Mouse (Mus musculus): ENCODE results near the gene Rsph1. TPM values are rescaled to one million over a fixed set of nuclear protein-coding genes. Genes with fewer than 3 reads are reported as not detected.

Gene Rsph1
- polyA plus RNA-seq, 1 experiment = 2.7 TPM

- WGBS = 95% methylated on average over 19 of the region's 19 CpGs
- peaks cover 14% of the 10 kb centered on the region for H3K4me1 ChIP-seq (ENCODE audit: control insufficient read depth, insufficient read depth, low read length)
- TF ChIP-seq POLR2A (IDR thresholded peaks at IDR 0.05; ENCODE audit: borderline replicate concordance, insufficient read depth, low read length) (no peak), CTCF (IDR thresholded peaks at IDR 0.05; ENCODE audit: borderline replicate concordance, insufficient read depth, low read depth, low read length) (no peak)
- H3K27ac ChIP-seq (ENCODE audit: insufficient read depth, low read length) = no peak overlapping the region
- DNase-seq = no peak
- no peaks in the 10 kb centered on the region for H3K27me3 ChIP-seq (ENCODE audit: control insufficient read depth, insufficient read depth, low read length)
- no peak overlapping the region for H3K4me3 ChIP-seq (replicated peaks; ENCODE audit: insufficient read depth, low read depth, low read length)
Observed at GRCm38 (mm10) chr17:31318906-31319767, 42.0 kb upstream of the Rsph1 start.

GRCm38 (mm10) chr17:31317521-31318272 is 40.5 kb upstream of the Rsph1 start:
- TF ChIP-seq CTCF (IDR thresholded peaks at IDR 0.05; ENCODE audit: borderline replicate concordance, insufficient read depth, low read depth, low read length) (peak; percentile 69), POLR2A (IDR thresholded peaks at IDR 0.05; ENCODE audit: borderline replicate concordance, insufficient read depth, low read length) (no peak)
- Histone ChIP-seq H3K27ac (ENCODE audit: insufficient read depth, low read length) (no peak overlapping the region), H3K4me1 (ENCODE audit: control insufficient read depth, insufficient read depth, low read length) (peaks cover 14% of the 10 kb centered on the region), H3K4me3 (replicated peaks; ENCODE audit: insufficient read depth, low read depth, low read length) (no peak overlapping the region), H3K27me3 (ENCODE audit: control insufficient read depth, insufficient read depth, low read length) (no peaks in the 10 kb centered on the region)
- WGBS = 53% methylated on average over 22 of the region's 22 CpGs
- no peak for DNase-seq

- no peak for DNase-seq
- Histone ChIP-seq H3K4me3 (replicated peaks; ENCODE audit: insufficient read depth, low read depth, low read length) (no peak overlapping the region), H3K27me3 (ENCODE audit: control insufficient read depth, insufficient read depth, low read length) (no peaks in the 10 kb centered on the region), H3K4me1 (ENCODE audit: control insufficient read depth, insufficient read depth, low read length) (peaks cover 13% of the 10 kb centered on the region), H3K27ac (ENCODE audit: insufficient read depth, low read length) (no peak overlapping the region)
- WGBS = 95% methylated on average over 3 of the region's 3 CpGs
- TF ChIP-seq POLR2A (IDR thresholded peaks at IDR 0.05; ENCODE audit: borderline replicate concordance, insufficient read depth, low read length) = no peak
- TF ChIP-seq CTCF (IDR thresholded peaks at IDR 0.05; ENCODE audit: borderline replicate concordance, insufficient read depth, low read depth, low read length) = no peak
Observed at GRCm38 (mm10) chr17:31316998-31317397, 39.8 kb upstream of the Rsph1 start.

GRCm38 (mm10) chr17:31315993-31316392 is 38.8 kb upstream of the Rsph1 start:
- WGBS = 79% methylated on average over 6 of the region's 6 CpGs
- Histone ChIP-seq H3K4me1 (ENCODE audit: control insufficient read depth, insufficient read depth, low read length) (peaks cover 3% of the 10 kb centered on the region; the same call in 1 of the 2 replicates), H3K27me3 (ENCODE audit: control insufficient read depth, insufficient read depth, low read length) (no peaks in the 10 kb centered on the region), H3K27ac (ENCODE audit: insufficient read depth, low read length) (no peak overlapping the region), H3K4me3 (replicated peaks; ENCODE audit: insufficient read depth, low read depth, low read length) (no peak overlapping the region)
- TF ChIP-seq POLR2A (IDR thresholded peaks at IDR 0.05; ENCODE audit: borderline replicate concordance, insufficient read depth, low read length) (no peak), CTCF (IDR thresholded peaks at IDR 0.05; ENCODE audit: borderline replicate concordance, insufficient read depth, low read depth, low read length) (no peak)
- DNase-seq = no peak

- H3K4me1 ChIP-seq (ENCODE audit: control insufficient read depth, insufficient read depth, low read length) = peaks cover 3% of the 10 kb centered on the region; the same call in 1 of the 2 replicates
- H3K4me3 ChIP-seq (replicated peaks; ENCODE audit: insufficient read depth, low read depth, low read length) = no peak overlapping the region
- 43% methylated on average over 13 of the region's 13 CpGs for WGBS
- H3K27ac ChIP-seq (ENCODE audit: insufficient read depth, low read length) = no peak overlapping the region
- H3K27me3 ChIP-seq (ENCODE audit: control insufficient read depth, insufficient read depth, low read length) = no peaks in the 10 kb centered on the region
- DNase-seq = no peak
- no peak for TF ChIP-seq CTCF (IDR thresholded peaks at IDR 0.05; ENCODE audit: borderline replicate concordance, insufficient read depth, low read depth, low read length)
- TF ChIP-seq POLR2A (IDR thresholded peaks at IDR 0.05; ENCODE audit: borderline replicate concordance, insufficient read depth, low read length) = no peak
Observed at GRCm38 (mm10) chr17:31315046-31315792, 38.0 kb upstream of the Rsph1 start.

- Histone ChIP-seq H3K27me3 (ENCODE audit: control insufficient read depth, insufficient read depth, low read length) (no peaks in the 10 kb centered on the region), H3K4me1 (ENCODE audit: control insufficient read depth, insufficient read depth, low read length) (no peaks in the 10 kb centered on the region), H3K4me3 (replicated peaks; ENCODE audit: insufficient read depth, low read depth, low read length) (no peak overlapping the region), H3K27ac (ENCODE audit: insufficient read depth, low read length) (no peak overlapping the region)
- no peak for DNase-seq
- TF ChIP-seq CTCF (IDR thresholded peaks at IDR 0.05; ENCODE audit: borderline replicate concordance, insufficient read depth, low read depth, low read length) = no peak
- TF ChIP-seq POLR2A (IDR thresholded peaks at IDR 0.05; ENCODE audit: borderline replicate concordance, insufficient read depth, low read length) = no peak
- WGBS = 84% methylated on average over 10 of the region's 10 CpGs
Observed at GRCm38 (mm10) chr17:31312648-31313047, 35.5 kb upstream of the Rsph1 start.

- Histone ChIP-seq H3K27me3 (ENCODE audit: control insufficient read depth, insufficient read depth, low read length) (no peaks in the 10 kb centered on the region), H3K27ac (ENCODE audit: insufficient read depth, low read length) (no peak overlapping the region), H3K4me3 (replicated peaks; ENCODE audit: insufficient read depth, low read depth, low read length) (no peak overlapping the region), H3K4me1 (ENCODE audit: control insufficient read depth, insufficient read depth, low read length) (no peaks in the 10 kb centered on the region)
- TF ChIP-seq POLR2A (IDR thresholded peaks at IDR 0.05; ENCODE audit: borderline replicate concordance, insufficient read depth, low read length) (no peak), CTCF (IDR thresholded peaks at IDR 0.05; ENCODE audit: borderline replicate concordance, insufficient read depth, low read depth, low read length) (no peak)
- 78% methylated on average over 9 of the region's 9 CpGs for WGBS
- no peak for DNase-seq
Observed at GRCm38 (mm10) chr17:31311047-31311446, 33.9 kb upstream of the Rsph1 start.
